Mouse (Mus musculus) MEL (cell line): ENCODE measurements around the gene Raly. TPM values are rescaled to one million over a fixed set of nuclear protein-coding genes. Genes with fewer than 3 reads are reported as not detected.

ENCODE experiments used
- DNase-seq: peaks from one replicate; pipeline ENCODE4 v3.0.0; 2011; ENCODE audit warnings: low read depth, low spot score
- H3K27ac ChIP-seq: 2 replicates; pipeline ENCODE4 v1.5.1; 2012; ENCODE audit warnings: low read depth, mild to moderate bottlenecking, control low read depth, low read length, moderate library complexity; ENCODE audit not compliant: control insufficient read depth
- H3K27me3 ChIP-seq, 2 experiments: fragments of 150-350 bp in 1 of 2; sonication (generic) in 1 of 2; 2 replicates each; pipeline ENCODE4 v1.6.1; 2012; ENCODE audit warnings: low read length in 2 of 2, mild to moderate bottlenecking in 2 of 2, improper control_type of control experiment in 1 of 2, moderate library complexity in 1 of 2; ENCODE audit not compliant: insufficient read depth in 2 of 2, control insufficient read depth in 1 of 2
- H3K36me3 ChIP-seq, 2 experiments: 2 replicates each; pipeline ENCODE4 v1.6.1; 2012 to 2014; ENCODE audit warnings: low read length in 2 of 2, improper control_type of control experiment in 1 of 2, inconsistent platforms in 1 of 2, mild to moderate bottlenecking in 1 of 2; ENCODE audit not compliant: insufficient read depth in 2 of 2, control insufficient read depth in 1 of 2
- H3K4me1 ChIP-seq, 2 experiments: fragments of 150-350 bp in 1 of 2; sonication (generic) in 1 of 2; 2 replicates each; pipeline ENCODE4 v1.6.1; 2012; ENCODE audit warnings: low read length in 2 of 2, improper control_type of control experiment in 1 of 2, mild to moderate bottlenecking in 1 of 2; ENCODE audit not compliant: insufficient read depth in 2 of 2, control insufficient read depth in 1 of 2
- H3K4me3 ChIP-seq, 2 experiments: fragments of 150-350 bp in 1 of 2; sonication (generic) in 1 of 2; 2 replicates each; pipeline ENCODE4 v1.5.1; 2012; ENCODE audit warnings: low read depth in 2 of 2, low read length in 2 of 2, mild to moderate bottlenecking in 2 of 2, moderate library complexity in 2 of 2, control low read depth in 1 of 2, improper control_type of control experiment in 1 of 2; ENCODE audit not compliant: control insufficient read depth in 1 of 2, insufficient read depth in 1 of 2
- H3K79me2 ChIP-seq: 2 replicates; pipeline ENCODE4 v1.6.1; 2012; ENCODE audit warnings: mild to moderate bottlenecking, low read length, moderate library complexity; ENCODE audit not compliant: control insufficient read depth, poor library complexity, insufficient read depth
- H3K9ac ChIP-seq: 2 replicates; pipeline ENCODE4 v1.6.1; 2012; ENCODE audit warnings: low read depth, mild to moderate bottlenecking, control low read depth, low read length, moderate library complexity; ENCODE audit not compliant: control insufficient read depth, poor library complexity, severe bottlenecking
- H3K9me3 ChIP-seq: fragments of 150-350 bp; sonication (generic); replicated peaks from 2 replicates; pipeline ENCODE4 v1.6.1; 2012; ENCODE audit warnings: mild to moderate bottlenecking, low read length, improper control_type of control experiment, moderate library complexity; ENCODE audit not compliant: insufficient read depth
- BHLHE40 ChIP-seq: IDR thresholded peaks from 2 replicates; pipeline ENCODE4 v1.6.1; 2012; ENCODE audit warnings: low read depth, mild to moderate bottlenecking, inconsistent platforms, low read length, improper control_type of control experiment, borderline replicate concordance
- CHD1 ChIP-seq: IDR thresholded peaks from 2 replicates; pipeline ENCODE4 v1.6.1; 2012; ENCODE audit warnings: low read depth, mild to moderate bottlenecking, inconsistent platforms, low read length, improper control_type of control experiment
- ELF1 ChIP-seq: IDR thresholded peaks from 2 replicates; pipeline ENCODE4 v1.6.1; 2014; ENCODE audit warnings: low read depth, mild to moderate bottlenecking, inconsistent platforms, low read length, improper control_type of control experiment, moderate library complexity
- GABPA ChIP-seq: IDR thresholded peaks from 2 replicates; pipeline ENCODE4 v1.6.1; 2012; ENCODE audit warnings: low read depth, mild to moderate bottlenecking, inconsistent platforms, low read length, improper control_type of control experiment, moderate library complexity
- JUND ChIP-seq: IDR thresholded peaks from 2 replicates; pipeline ENCODE4 v1.6.1; 2011; ENCODE audit warnings: low read depth, mild to moderate bottlenecking, improper control_type of control experiment, low read length
- MAFK ChIP-seq: IDR thresholded peaks from 2 replicates; pipeline ENCODE4 v1.6.1; 2011; ENCODE audit warnings: low read depth, mild to moderate bottlenecking, low read length, improper control_type of control experiment, borderline replicate concordance
- MAX ChIP-seq: IDR thresholded peaks from 2 replicates; pipeline ENCODE4 v1.6.1; 2011; ENCODE audit warnings: low read length, improper control_type of control experiment
- MAZ ChIP-seq: IDR thresholded peaks from 2 replicates; pipeline ENCODE4 v1.6.1; 2012; ENCODE audit warnings: low read depth, mild to moderate bottlenecking, inconsistent platforms, low read length, improper control_type of control experiment
- MEF2A ChIP-seq: IDR thresholded peaks from 2 replicates; pipeline ENCODE4 v1.6.1; 2014; ENCODE audit warnings: low read depth, mild to moderate bottlenecking, inconsistent platforms, low read length, improper control_type of control experiment; ENCODE audit not compliant: poor library complexity, insufficient replicate concordance, severe bottlenecking; ENCODE audit errors: extremely low read depth
- MXI1 ChIP-seq: IDR thresholded peaks from 2 replicates; pipeline ENCODE4 v1.6.1; 2011; ENCODE audit warnings: mild to moderate bottlenecking, low read depth, low read length, improper control_type of control experiment
- MYB ChIP-seq: IDR thresholded peaks from 2 replicates; pipeline ENCODE4 v1.6.1; 2011; ENCODE audit warnings: mild to moderate bottlenecking, low read depth, low read length, improper control_type of control experiment
- MYC ChIP-seq: IDR thresholded peaks from 2 replicates; pipeline ENCODE4 v1.6.1; 2011; ENCODE audit warnings: low read depth, mild to moderate bottlenecking, low read length, improper control_type of control experiment, moderate library complexity
- NELFE ChIP-seq: IDR thresholded peaks from 2 replicates; pipeline ENCODE4 v1.6.1; 2011; ENCODE audit warnings: low read depth, low read length, improper control_type of control experiment
- NRF1 ChIP-seq: IDR thresholded peaks from 2 replicates; pipeline ENCODE4 v1.6.1; 2014; ENCODE audit warnings: low read depth, mild to moderate bottlenecking, inconsistent platforms, low read length, improper control_type of control experiment, moderate library complexity; ENCODE audit not compliant: poor library complexity, insufficient read depth, severe bottlenecking
- POLR2A ChIP-seq, 2 experiments: IDR thresholded peaks; 2 replicates each; pipeline ENCODE4 v1.6.1; 2011 to 2012; ENCODE audit warnings: low read length in 2 of 2, mild to moderate bottlenecking in 2 of 2, control low read depth in 1 of 2, improper control_type of control experiment in 1 of 2, low read depth in 1 of 2, moderate library complexity in 1 of 2; ENCODE audit not compliant: control insufficient read depth in 1 of 2, insufficient read depth in 1 of 2, poor library complexity in 1 of 2
- SIN3A ChIP-seq: IDR thresholded peaks from 2 replicates; pipeline ENCODE4 v1.6.1; 2012; ENCODE audit warnings: low read length, improper control_type of control experiment, inconsistent platforms
- SMC3 ChIP-seq: IDR thresholded peaks from 2 replicates; pipeline ENCODE4 v1.6.1; 2011; ENCODE audit warnings: low read depth, low read length, improper control_type of control experiment
- TAL1 ChIP-seq: IDR thresholded peaks from 2 replicates; pipeline ENCODE4 v1.6.1; 2012; ENCODE audit warnings: mild to moderate bottlenecking, inconsistent platforms, low read length, moderate library complexity, mixed read lengths
- UBTF ChIP-seq: IDR thresholded peaks from 2 replicates; pipeline ENCODE4 v1.6.1; 2012; ENCODE audit warnings: low read depth, mild to moderate bottlenecking, inconsistent platforms, low read length, improper control_type of control experiment, moderate library complexity, borderline replicate concordance; ENCODE audit not compliant: insufficient read depth
- USF2 ChIP-seq, 2 experiments: IDR thresholded peaks; 2 replicates each; pipeline ENCODE4 v1.6.1; 2011 to 2012; ENCODE audit warnings: improper control_type of control experiment in 2 of 2, low read length in 2 of 2, borderline replicate concordance in 1 of 2, inconsistent platforms in 1 of 2, low read depth in 1 of 2, mild to moderate bottlenecking in 1 of 2; ENCODE audit not compliant: insufficient read depth in 1 of 2
- ZMIZ1 ChIP-seq: IDR thresholded peaks from 2 replicates; pipeline ENCODE4 v1.6.1; 2012; ENCODE audit warnings: low read depth, mild to moderate bottlenecking, inconsistent platforms, low read length, improper control_type of control experiment, moderate library complexity
- polyA plus RNA-seq, 2 experiments: library from polyadenylated mRNA; stranded (reverse) in 1 of 2; unstranded in 1 of 2; fragments of >175 nt in 1 of 2; fragments of >200 nt in 1 of 2; gene quantifications; 2 replicates each; pipeline versions ENCODE4 v1.2.1 to v1.2.4; 2012; ENCODE audit warnings: low replicate concordance in 2 of 2, low read depth in 1 of 2; ENCODE audit not compliant: insufficient read length in 2 of 2, insufficient read depth in 1 of 2, missing spikeins in 1 of 2
- total RNA-seq: library from RNA; depleted of rRNA; stranded (reverse); fragments of 300-350 nt; gene quantifications from 2 replicates; pipeline ENCODE4 v1.2.3, GENCODE M21; 2012

Gene Raly
- total and polyA plus RNA-seq, 3 experiments, result 214 to 407 TPM; not detected in 1

DNA sequence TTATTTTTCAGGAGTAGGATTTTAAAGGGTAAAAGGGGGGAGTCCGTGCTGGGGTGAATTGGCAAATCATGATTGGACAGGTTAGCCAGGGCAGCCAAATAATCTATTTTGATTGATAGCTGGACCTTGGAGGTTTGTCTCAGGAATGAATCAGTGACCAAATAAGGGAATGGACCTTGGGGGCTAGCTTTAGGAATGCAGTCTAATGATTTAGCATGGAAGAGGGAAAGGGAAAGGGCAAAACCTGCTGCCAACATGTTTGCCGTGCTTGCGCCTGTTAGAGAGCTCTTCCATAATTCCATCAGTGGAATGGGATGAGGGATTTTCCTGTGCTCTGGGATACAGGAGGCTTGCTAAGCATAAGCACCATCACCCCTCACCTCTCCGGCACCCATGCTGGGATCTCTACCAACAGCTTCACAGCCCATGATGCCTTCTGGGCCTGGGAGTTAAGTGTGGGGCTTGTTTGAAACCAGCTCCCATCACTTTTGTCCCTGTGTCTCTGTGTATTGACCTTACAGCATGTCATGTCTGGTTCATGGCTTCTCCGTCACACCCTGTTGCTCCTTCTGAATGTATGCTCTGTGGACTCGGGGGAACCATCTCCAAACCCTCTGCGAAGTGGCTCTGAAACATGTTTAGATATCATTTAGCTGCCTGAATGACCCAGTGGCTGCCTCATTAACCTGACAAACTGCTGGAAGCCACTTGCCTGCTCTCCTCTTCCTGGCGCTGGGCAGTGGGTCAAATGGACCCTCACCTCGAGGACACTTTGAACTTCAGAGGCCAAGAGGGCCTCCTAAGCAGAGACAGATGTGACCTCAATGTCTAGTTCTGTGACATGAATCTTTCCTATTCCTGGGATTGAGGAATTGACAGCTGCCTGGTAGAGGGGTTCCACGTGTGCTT lies 47.7 kb upstream of the Raly start:
- peaks cover 13 to 15% of the 10 kb centered on the region in 2 experiments for H3K27me3 ChIP-seq
- H3K4me3 ChIP-seq, result no peak overlapping the region
- H3K27ac ChIP-seq, result no peak overlapping the region
- DNase-seq, result no peak
- H3K4me1 ChIP-seq, result no peaks in the 10 kb centered on the region
- TF ChIP-seq UBTF, result no peak
- no peak for TF ChIP-seq MEF2A
- no peak for TF ChIP-seq POLR2A (IDR thresholded peaks at IDR 0.05; ENCODE audit: control insufficient read depth in 1 of 2, insufficient read depth in 1 of 2, low read depth in 1 of 2, low read length in 2 of 2, poor library complexity in 1 of 2)
- TF ChIP-seq NRF1, result no peak
- no peak for TF ChIP-seq JUND
- TF ChIP-seq GABPA, result no peak
- H3K9me3 ChIP-seq, result no peaks in the 10 kb centered on the region
- H3K36me3 ChIP-seq, result no peaks in the 10 kb centered on the region
- H3K9ac ChIP-seq, result no peak overlapping the region
- no peaks in the 10 kb centered on the region for H3K79me2 ChIP-seq

GRCm38 (mm10) chr2:154743915-154744314 lies 47.0 kb upstream of the Raly start:
- TF ChIP-seq ZMIZ1 (no peak), NELFE (no peak), MXI1 (no peak), SIN3A (no peak), ELF1 (no peak), CHD1 (no peak), BHLHE40 (no peak), USF2 (IDR thresholded peaks at IDR 0.05; ENCODE audit: borderline replicate concordance in 1 of 2, insufficient read depth in 1 of 2, low read depth in 1 of 2, low read length in 2 of 2) (no peak), MAZ (no peak), TAL1 (no peak), MAX (no peak), MYB (no peak), MYC (no peak), MAFK (no peak), SMC3 (no peak)
- H3K4me1 ChIP-seq, result no peaks in the 10 kb centered on the region
- H3K27me3 ChIP-seq, result peaks cover 13 to 15% of the 10 kb centered on the region in 2 experiments
- no peaks in the 10 kb centered on the region for H3K9me3 ChIP-seq
- no peaks in the 10 kb centered on the region for H3K79me2 ChIP-seq
- H3K27ac ChIP-seq, result no peak overlapping the region
- H3K36me3 ChIP-seq, result no peaks in the 10 kb centered on the region
- H3K9ac ChIP-seq, result no peak overlapping the region
- H3K4me3 ChIP-seq, result no peak overlapping the region
- DNase-seq, result no peak
